Mouse (Mus musculus): ENCODE measurements around the gene Gosr2. TPM values are rescaled to one million over a fixed set of nuclear protein-coding genes. Genes with fewer than 3 reads are reported as not detected.

The Gosr2 gene
- total RNA-seq, 2 experiments from 2014 or later: 39.2 to 39.3 TPM

DNA sequence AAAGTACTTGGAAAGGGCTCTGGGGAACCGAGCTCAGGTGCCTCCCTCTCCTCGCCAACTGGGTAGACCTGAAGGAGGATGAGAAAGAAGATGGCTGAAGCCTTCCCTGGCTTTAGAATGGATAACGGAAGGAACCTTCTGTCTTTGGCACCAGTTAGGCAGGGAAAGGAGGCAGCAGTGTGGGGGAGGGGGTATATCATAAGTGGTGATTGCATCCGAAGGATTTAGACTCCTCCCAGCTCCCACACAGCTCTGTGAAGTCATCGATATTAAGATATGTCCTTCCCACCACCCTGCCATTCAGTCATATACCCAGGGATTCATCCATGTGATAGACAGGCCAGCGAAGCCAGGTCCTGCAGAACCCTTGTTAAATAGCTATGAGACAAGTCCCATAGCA lies 46.3 kb downstream of the Gosr2 start:
- DNase-seq (ENCODE audit: low spot score): no peak
- intact Hi-C loops (cut with DNase I): no loop called here

DNA sequence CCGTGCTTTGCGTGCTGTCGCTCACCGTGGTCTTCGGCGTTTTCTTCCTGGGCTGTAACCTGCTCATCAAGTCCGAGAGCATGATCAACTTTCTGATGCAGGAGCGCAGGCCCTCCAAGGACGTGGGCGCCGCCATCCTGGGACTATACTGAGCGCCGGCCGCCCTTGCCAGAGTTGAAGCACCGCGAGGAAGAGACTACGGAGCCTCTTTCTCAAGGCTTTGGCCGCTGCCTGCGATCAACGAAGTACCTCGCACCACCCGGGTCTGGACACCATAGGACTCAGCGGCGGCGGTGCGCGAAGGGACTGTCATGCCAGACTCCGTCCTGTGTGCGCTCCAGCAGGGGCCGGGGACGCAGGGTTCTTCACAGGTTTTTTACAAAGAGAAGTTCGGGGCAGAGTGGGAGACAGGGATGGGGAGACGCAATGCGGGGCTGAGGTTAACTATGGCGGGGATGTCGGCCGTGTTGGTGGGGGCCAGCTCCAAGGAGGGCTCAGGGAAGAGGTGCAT lies 47.7 kb downstream of the Gosr2 start:
- intact Hi-C loops (cut with DNase I): no loop called here

DNA sequence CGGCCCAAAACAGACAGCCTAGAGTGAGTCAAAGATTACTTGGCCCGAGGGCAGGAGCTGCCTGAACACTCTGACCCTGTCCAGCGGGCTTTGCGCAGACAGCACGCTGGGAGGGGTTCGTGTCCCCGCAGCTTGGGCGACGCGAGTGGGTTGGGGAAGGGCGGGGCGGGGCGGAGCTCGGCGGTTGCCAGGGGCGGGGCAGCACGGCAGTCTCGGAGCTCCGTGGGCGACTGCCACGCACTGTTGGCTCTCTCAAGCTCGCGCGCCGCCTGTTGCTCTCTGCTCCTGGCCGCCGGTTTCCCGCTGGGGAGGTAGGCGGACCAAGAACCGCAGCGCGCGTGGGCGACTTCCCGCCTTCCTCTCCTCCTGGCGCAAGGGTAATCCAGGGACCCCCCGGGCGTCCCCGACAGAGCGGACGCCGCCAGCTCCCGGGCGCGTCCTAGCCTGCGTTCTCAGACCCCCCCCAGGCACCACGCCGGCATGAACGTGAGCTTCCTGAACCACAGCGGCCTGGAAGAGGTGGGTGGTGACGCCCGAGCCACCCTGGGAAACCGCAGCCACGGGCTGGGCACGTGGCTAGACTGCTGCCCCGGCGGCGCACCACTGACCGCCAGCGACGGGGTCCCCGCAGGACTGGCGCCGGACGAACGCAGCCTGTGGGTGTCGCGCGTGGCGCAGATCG lies 48.3 kb downstream of the Gosr2 start, which contains the start of gene Rprml:
Rprml (plus strand) TSS at position 270 of the 682 bp plus-strand sequence.
- no peak for DNase-seq (ENCODE audit: low spot score)
- intact Hi-C loops (cut with DNase I): no loop called here

More for the DNA sequence above, 47.7 kb downstream of the Gosr2 start:
- no peak for DNase-seq (ENCODE audit: low spot score)

DNA sequence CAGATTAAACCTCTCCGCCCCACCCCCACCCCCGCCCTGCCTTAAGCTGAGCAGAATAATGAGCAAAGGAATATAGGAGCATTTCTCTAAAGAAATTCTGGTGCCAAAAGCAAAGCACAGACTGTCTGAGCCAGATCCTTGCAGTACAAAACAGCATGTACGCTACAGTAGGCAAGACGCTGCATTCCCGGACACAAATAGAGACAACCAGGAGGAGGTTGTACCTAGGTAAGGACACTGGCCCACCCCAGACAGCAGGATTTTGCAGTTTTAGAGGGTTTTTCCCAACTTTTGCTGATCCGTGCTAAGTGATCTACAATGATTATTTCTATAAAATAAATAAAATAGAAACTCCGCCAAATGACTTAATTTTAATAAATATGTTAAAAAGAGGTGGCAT lies 49.0 kb downstream of the Gosr2 start:
- DNase-seq (ENCODE audit: low spot score): no peak
- intact Hi-C loops (cut with DNase I): no loop called here

DNA sequence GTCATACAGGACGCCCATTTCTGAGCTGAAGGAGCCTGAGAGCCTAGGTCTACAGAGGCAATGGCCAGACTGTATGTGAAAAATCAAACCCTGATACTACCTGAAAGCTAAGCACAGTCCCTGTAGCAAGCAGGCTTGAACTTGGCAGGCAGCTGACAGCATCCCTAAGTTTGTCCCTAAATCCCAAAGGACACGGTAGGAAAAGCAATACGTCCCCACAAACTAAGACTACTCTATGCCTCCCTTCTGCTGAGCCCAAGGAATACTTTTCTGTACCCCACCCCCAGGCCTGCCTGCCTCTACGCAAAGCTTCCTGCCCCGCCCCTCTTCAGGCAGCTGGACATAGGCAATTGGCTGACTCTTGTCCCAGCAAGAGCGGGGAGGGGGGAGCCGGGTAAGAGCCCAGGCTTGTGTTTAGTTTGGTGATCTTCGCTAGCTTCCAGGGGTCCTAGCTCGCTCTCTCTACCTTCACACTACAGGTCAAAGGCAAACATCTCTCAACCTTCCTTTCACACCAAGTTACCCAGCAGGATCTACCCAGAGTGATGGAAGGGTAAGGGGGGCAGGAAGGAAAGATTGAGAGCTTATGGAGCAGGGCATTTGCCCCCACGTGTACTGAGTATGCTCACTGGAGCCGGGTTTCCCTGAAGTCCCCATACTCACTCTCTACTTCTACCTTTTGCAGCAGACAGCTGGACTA lies 49.6 kb downstream of the Gosr2 start:
- no peak for DNase-seq (ENCODE audit: low spot score)
- intact Hi-C loops (cut with DNase I): no loop called here

DNA sequence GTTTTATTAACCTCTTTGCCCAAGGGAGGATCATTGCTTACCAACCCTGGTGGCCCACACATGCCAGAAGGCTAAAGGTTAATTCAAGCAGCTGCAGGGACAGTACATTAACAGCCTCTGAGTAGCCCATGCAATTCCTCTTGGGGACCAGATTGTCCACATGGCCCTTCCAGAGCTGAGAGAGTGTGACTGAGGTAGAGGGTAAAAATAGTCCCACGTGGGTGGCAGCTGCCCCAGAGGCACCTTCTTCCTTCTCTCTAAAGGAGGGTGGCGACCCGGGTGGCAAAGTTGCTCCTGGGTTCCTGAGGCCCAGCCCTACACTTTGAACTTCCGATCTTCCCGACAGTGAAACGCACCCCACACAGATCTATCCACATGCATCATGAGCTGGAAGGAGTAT lies 51.4 kb downstream of the Gosr2 start:
- intact Hi-C loops (cut with DNase I): no loop called here

DNA sequence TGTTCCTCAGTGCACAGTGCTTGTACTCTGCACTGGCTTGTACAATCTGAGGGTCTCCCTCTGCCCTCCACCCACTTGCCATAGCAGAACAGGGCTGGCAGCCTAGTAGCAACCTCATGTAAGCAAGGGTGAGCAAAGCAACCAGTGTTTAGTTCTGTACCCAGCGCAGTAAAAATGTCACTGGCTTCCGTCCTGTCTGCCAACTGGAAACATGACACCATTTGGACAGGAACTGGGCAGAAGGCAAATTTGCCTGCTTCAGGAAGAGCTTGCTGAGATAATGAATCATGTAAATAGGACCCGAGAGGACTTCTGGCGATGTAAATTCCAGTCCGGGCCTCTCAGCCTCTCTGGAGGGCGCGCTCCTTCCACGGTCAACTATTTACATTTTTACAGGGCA lies 52.0 kb downstream of the Gosr2 start:
- intact Hi-C loops (cut with DNase I): no loop called here
- no peak for DNase-seq (ENCODE audit: low spot score)

More for the DNA sequence above, 51.4 kb downstream of the Gosr2 start:
- no peak for DNase-seq (ENCODE audit: low spot score)

DNA sequence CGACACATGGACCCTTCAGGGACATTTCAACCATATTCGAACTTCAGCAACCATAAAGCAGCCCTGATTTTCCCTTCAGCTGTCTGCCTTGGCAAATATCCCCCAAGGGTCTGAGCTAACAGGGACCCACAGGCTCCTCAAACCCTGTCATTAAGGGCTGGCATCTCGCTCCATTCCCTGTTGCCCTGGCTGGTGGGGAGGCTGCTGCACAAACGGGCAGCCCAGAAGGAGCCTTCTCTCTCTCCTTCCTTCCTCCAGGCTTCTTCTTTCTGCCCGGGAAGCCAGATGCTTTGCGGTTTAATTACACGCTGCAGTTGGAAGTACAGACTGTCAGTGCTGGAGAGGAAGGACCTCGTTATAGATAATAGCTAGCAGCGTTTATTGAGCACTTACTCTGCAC lies 54.5 kb downstream of the Gosr2 start:
- DNase-seq (ENCODE audit: low spot score): no peak
- intact Hi-C loops (cut with DNase I): no loop called here

DNA sequence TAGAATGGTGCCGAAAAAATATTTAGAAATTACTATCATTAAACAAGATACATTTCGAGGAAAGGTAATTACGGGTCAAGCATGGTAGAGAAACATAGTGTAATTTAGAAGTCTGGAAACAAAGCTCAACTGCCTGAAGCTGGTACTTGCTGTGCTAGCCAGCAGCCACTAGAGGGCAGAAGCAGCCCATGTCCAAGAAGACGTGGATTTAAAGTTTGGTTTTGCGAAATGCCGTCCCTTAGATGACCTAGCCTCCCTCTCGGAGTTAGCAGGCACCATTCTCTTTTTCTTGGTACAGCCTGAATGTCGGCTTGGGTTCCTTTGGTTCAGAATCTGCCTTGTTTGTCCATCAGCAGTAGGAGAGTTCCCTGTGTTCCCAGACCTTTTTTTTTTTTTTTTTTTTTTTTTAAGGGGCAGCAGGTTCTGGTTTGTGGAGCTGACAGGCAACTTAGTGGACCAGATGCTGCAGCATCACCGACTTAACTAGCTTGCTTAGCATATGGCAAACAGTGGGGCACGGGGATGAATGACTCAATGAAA lies 58.2 kb downstream of the Gosr2 start:
- intact Hi-C loops (cut with DNase I): loop anchor here (1.0 to 2.0 kb wide), 3 partner anchors 36 to 271 kb away; no protein-coding TSS in a partner anchor
- no peak for DNase-seq (ENCODE audit: low spot score)

DNA sequence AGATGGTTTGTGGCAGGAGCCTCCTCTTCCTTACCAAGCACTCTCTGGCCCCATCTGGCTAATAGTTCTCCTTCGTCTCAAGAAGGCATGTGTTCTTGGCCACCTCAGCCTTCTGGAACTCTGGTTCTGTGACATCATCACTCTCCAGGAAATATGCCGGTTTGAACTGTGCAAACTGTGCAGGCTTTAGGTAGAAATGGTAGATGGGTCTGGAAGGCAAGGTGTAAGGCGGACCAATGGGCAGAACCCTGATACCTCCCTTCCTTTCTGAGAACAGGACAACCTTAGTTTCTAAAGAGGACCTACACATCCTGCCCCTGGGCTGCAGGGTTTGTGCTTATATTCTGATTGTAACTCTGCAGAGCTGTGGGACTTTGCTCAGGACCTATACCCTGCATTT lies 58.9 kb downstream of the Gosr2 start, which contains the start of gene Lyzl6:
Lyzl6 (minus strand) TSS at position 101 of the 400 bp plus-strand sequence.
- intact Hi-C loops (cut with DNase I): loop anchor here (1.0 to 2.0 kb wide), 3 partner anchors 37 to 272 kb away; no protein-coding TSS in a partner anchor
- no peak for DNase-seq (ENCODE audit: low spot score)

DNA sequence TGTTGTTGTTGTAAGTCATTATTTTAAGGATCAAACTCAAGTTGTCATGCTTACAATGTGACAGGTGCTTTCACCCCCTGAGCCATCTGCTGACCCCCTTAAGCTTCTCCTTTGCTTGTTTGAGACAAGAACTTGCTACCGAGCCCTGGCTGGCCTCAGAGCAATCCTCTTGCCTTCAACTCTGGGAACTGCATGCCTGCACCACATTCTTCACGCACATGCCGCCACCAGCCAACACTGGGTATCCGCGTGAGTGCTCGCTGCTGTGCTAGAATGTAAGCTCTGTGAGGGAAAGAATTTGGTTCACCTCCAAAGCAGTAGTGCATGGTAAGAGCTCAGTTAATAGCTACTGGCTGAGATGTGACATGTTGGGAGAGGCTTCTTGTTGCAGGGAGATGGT lies 61.4 kb downstream of the Gosr2 start:
- no peak for DNase-seq (ENCODE audit: low spot score)
- intact Hi-C loops (cut with DNase I): no loop called here

DNA sequence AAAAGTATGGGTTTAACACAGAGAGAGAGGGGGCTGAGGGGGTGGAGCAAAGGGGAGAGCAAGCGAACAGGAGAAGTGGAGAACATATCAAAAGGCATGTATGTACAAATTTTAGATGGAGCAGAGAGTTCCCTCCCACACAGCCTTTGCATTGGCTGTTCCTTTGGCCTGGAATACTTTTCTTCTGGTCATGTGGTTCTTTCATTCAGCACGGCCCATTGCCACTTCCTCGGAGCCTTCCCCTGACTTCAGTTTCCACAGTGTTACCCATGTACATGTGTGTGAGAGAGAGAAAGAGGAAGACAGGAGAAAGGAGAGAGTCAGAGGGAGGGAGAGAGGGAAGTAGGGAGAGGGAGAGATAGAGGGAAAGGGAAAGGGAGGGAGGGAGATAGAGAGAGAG lies 62.2 kb downstream of the Gosr2 start:
- DNase-seq (ENCODE audit: low spot score): no peak
- intact Hi-C loops (cut with DNase I): no loop called here

DNA sequence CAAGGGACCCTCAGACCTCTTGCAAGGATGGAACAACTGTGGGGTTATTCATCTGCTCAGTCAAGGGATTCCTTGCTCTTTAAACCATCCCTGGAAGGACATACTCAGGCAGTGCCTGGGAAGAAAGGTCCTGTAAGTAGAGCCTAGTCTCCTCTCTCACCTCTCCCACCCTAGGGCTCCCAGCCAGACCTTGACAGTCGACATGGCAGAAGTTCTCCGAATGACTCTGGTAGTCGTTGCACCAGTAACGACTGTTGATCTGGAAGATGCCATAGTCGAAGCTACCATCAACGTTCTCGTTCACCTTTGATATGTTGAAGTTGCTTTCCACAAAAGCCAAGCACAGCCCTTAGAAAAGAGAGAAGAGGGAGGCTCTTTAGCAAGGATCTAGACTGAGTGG lies 62.9 kb downstream of the Gosr2 start:
- DNase-seq (ENCODE audit: low spot score): no peak
- intact Hi-C loops (cut with DNase I): no loop called here

DNA sequence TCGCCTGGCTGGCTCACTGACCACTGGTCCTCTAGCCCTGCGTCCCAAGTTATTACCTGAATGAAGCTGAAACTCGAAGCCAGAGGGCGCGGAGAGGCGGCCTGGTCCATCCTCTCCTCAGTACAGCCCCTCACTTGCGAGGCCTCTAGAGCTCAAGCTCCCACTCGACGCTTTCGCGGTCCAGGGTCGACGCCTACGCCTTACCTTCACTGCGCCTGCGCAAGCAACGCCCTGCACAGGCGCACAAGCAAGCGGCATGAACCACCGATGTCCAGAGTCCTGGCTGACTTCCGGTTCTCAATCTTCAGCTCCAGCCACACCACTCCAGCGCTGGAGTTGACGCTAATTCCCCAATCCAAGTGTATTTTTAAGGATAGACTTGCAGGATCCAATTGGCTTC lies 70.2 kb downstream of the Gosr2 start:
- intact Hi-C loops (cut with DNase I): no loop called here
- no peak for DNase-seq (ENCODE audit: low spot score)

Other genes starting within 250 kb of the Gosr2 start
- not detected for gene Lrrc37a, start 193.3 kb downstream of the Gosr2 start, total RNA-seq (2021)
- gene Gm884, start 76.8 kb downstream of the Gosr2 start, total RNA-seq (2021): not detected
- gene Lyzl6, start 59.0 kb downstream of the Gosr2 start, total RNA-seq (2021): not detected
- gene Rprml, start 48.3 kb downstream of the Gosr2 start, total RNA-seq (2021): not detected
- under 1 TPM; 0.78 to 0.99 TPM for gene Wnt9b, start 51.9 kb upstream of the Gosr2 start, total RNA-seq (2021)
- gene Wnt3, start 76.3 kb upstream of the Gosr2 start, total RNA-seq (2021): not detected